Mouse (Mus musculus) cerebellum, adult 9-10 months (tissue): ENCODE results near the gene Gorasp1.

Source experiments
- DNase-seq: peaks from one replicate; pipeline ENCODE4 v3.0.0; 2022

Gene Gorasp1

DNA sequence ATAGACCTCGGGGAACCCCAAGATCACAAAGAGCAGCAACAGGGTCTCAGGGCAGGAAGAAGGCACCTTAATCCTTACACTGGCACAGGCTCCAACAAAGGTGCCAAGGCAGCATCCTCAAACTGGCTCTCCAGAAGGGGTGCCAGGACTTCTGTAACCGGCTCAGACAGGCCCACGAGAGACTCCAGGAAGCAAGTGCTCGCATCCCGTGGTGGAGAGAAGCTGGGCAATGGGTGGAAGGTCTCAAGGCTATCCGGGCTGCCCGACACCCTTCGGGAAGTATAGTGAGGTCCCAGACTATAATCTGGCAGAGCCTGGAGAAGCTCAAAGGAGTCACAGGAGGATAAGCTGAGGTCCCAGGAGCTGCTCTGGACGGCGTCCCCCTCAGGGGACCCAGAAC is 34.8 kb upstream of the Gorasp1 start:
- DNase-seq: peak; percentile 59

DNA sequence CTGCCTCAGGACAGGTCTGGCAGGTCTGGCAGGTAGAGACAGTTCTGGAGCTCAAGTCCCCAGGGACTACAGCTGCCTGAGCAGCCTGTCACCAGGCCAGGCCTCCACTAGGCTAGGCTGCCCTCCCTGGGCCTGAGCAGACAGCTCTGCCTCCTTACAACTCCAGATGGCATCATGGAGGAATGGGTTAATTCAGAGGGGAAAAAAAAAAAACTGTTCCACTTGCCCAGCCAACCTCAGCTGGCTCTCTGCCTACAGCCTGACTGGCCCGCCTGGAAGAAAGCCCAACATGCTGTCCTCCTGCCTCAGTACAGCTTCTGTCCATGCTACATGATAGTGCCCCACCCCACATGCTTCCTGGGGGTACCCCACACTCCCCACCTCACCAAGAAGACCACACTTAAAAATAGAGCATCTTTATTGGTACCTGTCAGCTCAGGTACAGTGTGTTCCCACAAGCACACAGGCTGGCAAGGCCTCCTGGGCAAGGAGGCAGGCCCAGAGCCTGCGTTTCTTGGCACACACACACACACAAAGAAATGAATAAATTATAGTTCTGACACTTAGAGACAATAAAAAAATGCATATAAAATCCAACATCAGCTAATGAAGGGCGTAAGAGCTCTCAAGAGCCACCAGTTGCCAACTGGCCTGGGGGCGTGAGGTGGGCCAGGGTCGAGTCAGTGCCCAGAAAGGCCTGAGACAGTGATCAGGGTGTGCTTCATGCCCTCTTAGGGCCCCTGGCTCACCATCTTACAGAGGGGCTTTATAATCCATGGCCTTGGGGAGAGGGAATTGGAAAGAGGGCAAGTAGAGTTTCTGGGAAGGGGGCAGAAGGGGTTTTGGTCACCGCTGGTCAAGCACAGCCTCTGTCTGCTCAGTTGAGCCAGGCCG is 33.6 kb upstream of the Gorasp1 start:
- peak; percentile 89 for DNase-seq

DNA sequence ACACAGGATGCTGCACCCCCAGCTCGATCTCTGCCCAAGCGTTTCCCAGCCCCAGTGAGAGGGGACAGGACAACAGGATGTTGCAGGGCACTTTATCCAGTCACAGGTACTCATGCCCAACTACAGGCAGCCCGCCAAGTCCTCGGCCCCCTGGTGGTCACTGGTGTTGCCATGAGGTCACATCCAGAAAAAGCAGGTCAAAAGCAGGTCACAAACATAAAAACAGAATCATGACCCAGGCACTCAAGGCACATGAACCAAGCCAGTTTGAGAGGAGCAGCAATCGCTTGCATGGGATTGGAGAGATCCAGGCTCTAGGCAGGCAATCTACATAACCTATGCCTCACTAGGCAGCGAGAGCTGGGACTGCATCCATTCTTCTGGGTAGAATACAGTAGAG is 32.9 kb upstream of the Gorasp1 start:
- peak; percentile 80 for DNase-seq

DNA sequence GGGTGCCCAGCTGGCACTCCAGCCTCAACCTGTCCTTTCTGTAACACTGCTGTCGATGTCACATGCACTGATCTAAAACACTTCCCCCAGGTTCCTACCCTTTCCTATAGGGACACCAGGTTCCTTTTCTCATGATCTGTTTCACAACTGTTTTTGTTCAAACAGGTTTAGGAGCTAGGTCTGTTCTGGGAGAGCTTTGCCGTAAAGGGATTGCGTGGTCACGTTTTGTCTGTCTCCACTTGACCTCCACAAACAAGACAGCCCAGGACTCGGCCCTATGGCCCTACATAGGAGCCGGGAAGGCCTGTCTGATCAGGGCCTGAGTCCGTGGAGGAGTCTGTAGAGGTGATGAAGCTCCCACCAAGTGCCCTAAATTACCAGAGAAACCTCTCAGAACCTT is 32.4 kb upstream of the Gorasp1 start:
- no peak for DNase-seq

DNA sequence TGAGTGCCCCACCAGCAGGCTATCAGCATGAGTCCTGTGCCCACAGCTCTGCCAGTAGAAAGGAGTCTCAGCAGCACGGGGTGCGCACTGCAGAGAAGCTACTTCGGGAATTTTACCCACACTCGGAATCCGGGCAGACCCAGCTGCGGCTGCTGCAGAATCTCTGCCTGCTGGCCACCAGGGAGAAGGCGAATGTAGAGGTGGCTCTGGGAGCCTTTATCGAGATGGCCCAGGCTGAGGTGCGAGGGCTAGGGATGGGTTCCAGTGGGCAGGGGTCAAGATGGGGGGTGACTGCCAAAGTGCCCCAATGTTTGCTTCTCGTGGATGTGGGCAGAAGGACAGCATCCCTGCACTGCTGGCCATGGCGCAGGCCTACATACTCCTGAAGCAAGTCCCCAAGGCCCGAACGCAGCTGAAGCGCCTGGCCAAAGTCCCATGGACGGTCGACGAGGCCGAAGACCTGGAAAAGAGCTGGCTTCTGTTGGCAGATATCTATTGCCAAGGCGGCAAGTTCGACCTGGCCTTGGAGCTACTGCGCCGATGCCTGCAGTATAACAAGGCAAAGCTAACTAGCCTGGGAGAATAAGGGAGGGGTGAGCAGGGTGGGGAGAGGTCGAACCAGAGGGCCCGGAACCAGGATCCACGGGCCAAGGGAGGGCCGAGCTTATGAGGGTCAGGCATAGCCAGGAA is 29.0 kb upstream of the Gorasp1 start:
- no peak for DNase-seq

DNA sequence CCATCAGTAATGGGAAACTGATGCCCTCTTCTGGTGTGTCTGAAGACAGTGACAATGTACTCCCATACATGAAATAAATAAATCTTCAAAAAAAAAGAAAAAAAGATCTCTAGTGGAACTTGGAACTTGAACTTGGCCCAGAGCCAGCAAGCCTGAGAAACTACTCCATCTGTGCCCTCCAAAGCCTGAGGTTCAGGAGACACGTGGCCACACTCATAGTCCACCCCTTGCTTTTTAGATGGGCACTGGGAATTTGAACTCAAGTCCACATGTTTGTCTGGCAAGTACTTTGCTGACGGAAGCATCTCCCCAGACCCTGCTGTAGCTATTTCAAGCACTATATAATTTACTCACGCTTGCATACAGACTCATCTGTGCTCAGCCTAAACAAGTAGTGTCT is 27.8 kb upstream of the Gorasp1 start:
- DNase-seq: no peak

DNA sequence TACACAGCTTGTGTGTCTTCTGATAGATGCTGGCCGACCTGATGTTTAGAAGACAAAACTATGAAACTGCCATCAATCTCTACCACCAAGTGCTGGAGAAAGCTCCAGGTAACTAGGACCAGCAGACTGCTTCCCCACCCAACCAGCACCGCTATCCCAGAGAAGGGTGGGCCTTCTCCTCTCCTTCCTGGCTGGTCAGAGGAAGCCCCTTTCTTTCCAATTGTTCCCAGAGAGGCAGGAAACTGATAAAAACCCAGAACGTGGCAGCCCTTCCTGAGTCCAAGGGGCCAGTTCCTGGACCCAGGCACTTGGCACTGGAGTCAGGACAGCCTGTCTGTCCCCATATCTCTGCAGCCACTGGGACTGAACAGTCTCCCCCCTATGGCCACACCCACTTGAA is 26.8 kb upstream of the Gorasp1 start:
- no peak for DNase-seq

DNA sequence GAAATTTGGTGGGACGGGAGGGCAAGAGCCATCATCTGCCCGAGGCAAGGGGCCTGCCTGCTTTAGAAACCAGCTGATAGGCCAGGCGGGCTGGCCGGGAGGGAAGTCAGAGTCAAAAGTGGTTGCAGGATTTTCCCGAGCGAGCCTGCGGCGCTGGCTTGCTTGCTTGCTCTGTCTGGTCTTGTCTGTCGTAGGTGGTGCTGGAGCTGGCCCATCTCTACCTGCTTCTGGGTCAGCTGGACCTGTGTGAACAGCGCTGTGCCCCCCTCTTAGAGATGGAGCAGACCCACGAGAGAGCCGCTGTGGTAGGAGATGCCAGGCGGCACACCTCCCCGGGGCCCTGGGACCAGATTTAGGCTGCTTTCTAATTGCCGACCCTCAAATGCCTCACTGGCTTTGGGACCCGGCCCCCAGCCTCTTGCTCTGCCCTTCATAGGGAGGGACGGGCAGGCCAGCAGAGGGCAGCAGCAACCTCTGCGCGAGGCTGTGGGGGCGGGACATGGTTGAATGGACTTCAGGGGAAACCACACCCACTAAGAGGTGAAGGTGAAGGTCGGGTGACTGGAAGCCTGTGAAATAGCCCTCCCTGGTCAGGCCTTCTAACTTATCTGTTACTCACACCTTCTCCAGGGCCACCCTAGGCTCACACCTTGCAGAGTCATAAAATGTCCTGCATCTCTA is 25.8 kb upstream of the Gorasp1 start:
- no peak for DNase-seq

DNA sequence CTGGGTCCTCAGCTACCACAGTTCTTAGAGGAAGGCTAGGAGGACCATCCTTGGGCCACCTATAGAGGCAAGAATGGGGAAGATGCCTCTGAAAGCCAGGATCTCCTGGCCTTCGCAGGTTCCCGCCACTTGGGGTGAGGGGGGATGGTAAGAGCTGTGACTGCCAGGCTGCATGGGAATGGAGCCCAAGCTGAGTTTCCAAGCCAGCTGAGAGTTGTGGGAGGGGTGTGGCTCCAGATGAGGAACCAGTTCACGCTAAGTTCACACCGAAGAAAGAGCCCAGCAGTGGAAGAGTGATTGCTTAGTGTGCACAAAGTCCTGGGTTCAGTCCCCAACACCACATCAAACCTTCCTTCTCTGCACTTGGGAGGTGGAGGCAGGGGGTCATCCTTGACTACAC is 24.9 kb upstream of the Gorasp1 start:
- DNase-seq: no peak

DNA sequence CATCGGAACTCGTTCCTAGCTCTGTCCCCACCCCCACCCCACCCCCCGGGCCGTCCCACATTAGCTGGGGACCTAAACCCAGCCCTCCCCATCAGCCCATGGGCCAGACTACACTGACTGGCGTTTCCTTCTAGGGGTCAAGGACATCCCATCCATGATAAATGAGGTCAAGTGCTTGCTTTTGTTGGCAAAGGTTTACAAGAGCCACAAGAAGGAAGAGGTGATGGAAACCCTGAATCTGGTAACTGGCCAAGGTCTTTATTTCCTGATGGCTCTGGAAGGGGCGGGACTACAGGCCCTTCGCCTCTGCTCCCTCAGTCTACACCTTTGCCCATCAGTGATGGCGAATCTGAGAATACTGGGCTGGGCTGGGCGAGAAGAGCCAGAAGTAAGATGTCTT is 21.5 kb upstream of the Gorasp1 start:
- no peak for DNase-seq

DNA sequence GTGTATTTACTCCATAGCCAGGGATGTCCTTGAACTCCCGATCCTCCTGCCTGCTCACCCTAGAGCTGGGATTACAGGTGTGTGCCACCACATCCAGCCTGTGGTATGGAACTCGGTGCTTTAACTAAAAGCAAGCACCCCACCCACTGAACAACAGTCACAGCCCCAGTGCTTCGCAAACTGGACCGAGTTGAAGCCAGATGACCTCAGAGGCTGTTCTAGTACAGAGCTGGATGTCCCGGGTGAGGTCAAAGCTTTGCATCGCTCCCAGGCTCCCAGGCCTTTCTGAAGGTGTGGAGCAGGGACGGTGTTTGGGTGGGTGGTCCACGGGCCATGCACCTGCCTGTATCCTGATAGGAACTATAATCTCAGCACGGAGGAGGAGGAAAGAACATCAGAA is 14.0 kb upstream of the Gorasp1 start:
- no peak for DNase-seq

DNA sequence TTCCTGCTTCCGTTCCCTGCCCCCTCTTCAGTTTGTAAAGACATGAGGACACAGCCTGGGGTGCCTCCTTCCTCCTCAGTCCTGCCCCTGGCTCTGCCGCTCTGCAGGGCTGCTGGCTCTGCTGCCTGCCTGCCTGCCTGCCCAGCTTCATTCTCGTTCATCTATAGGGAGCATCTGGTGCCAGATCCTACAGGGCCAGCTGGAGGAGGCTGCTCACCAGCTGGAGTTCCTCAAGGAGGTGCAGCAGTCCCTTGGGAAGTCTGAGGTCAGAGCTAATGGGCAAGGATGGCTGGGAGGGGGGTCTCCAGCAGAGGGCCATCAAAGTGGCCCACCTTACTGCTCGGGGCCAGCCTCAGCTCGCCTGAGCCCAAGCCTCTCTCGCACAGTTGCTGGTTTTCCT is 13.1 kb upstream of the Gorasp1 start:
- no peak for DNase-seq

DNA sequence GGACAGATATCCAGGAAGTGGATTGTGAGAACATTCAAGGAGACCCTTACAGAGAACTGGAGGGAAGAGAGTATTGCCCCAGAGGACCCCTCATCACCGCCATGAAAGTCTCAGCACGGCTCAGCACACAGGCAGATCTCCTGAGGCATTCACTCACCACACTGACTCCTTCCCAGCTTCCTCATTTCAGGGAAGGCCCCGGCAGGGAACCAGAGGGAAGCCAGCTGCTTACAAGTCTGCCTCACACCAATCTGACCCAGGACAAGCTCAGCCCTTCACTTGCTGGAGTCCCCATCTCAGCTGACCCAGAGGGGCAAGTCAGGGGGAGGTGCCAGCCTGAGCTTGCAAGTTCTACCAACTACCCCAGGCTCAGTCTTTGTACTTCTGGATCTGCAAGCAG is 11.4 kb upstream of the Gorasp1 start:
- DNase-seq: no peak

DNA sequence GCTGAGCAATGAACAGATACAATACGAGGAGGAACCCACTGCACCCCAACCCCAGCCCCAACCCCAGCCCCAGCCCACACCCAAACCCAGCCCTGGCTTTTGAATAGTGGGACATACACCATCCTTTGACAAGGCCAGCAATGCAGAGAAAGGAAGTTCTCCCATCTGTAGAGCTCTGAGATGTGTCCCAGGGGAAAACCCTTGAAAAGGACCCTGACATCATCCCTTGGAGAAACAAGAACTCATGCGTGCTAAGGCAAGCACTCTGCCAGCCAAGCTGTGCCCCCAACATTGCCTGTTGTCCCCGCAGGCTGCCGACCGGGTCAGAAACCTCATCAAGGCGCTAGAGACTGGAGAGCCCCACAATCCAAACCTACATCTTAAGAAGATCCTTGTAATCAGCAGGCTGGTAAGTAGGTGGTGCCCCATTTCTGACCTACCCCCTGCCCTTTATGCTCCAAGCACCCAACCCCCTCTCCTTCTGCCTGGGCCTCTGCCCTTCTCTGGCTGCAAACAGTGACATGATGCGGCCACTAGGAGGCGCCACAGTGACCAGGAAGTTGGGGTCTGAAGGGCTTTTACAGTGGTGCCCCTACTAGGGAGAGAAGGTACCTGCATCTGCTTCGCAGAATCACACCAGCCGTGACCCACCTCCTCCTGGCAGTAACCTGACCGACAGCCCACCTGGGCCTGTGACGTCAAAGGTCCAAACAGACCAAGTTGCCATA is 8.0 kb upstream of the Gorasp1 start:
- DNase-seq: no peak

DNA sequence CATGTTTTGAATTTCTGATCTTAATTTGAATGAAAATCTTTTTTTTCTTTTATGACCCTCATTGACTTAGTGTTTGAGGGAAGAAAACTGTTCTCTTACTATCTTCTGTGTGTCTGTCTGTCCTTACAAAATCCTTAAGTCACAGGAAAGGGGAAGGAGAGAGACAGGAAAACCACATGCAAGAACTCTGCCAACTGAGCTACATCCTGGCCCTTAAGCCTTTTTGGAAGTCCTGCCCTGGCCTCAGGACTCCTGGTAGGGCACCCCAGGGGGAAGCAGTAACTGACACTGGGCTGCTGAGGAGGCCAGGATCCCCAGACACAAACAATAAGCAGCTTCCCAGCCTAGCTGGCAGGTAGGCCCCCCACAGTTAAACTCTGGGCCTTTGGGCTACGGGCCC is 6.0 kb upstream of the Gorasp1 start:
- no peak for DNase-seq

DNA sequence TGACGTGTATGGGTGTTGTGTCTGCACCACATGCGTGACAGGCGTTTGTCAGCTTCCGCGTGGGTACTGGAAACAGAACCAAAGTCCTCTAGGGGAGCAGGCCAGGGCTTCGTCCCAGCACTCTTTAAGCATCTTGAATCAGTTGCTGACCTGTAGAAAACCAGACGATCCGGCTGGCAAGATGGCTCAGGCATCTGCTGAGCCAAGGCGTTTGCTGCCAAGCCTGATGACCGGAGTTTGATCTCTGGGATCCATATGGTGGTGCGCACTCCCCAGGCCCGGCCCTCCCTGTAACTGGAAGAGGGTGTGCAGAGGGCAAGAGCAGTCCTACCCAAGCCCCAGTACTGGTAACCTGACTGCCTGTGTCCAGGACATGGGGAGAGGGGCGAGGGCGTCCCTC is 4.5 kb upstream of the Gorasp1 start:
- DNase-seq: no peak

DNA sequence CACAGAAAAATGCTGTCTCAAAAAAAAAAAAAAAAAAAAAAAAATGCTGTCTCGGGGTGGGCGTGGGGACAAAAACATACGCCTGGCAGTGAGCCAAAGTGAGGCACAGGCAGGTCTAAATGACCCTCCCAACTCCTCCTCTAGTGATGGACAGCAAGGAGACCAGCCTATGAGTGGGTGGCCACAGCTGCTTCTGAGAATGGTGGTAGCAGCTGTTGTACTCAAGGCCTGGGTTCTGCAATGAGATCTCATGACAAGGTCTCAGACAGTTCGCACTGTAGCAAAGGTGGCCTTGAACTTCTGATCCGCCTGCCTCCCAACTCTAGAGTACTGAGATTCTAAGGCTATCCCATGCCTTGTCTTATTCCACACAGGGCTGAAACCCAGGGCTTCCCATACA is 4.0 kb upstream of the Gorasp1 start:
- no peak for DNase-seq

DNA sequence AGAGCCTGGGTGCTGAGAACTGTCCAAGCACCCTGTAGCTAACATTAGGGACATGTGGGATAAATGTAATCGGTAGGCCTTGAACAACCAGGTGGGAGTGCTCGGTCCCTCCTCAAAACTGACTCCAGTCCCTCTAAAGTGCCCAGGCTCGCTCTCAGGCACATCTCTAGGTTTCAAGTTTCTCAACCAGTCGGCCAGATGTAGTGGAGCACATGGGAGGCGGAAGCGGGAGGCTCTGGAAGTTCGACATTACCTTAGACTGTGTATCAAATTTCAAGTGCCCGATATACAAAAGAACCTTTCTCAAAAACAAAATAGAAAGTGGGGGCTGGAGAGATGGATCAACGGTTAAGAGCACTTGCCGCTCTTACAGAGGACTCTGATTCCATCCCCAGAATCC is 2.3 kb upstream of the Gorasp1 start:
- DNase-seq: no peak

DNA sequence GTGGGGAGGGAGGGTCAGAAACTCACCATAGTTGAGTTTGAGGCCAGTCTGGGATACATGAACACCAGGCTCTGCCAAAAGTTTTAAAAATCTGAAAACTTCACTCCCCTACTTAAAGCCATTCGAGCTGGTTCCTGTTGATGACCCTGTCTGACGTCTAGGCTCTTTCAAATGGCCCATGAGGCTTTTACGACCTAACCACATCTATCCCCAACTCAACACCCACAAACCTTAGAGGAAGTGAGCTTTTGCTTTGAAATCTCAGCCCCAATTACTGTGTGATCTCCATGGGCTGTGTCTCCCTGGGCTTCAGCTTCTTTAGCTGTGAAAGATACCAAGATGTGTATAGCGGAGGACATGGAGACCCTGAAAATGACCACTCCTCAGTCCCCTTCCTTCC is 1.1 kb upstream of the Gorasp1 start:
- no peak for DNase-seq

DNA sequence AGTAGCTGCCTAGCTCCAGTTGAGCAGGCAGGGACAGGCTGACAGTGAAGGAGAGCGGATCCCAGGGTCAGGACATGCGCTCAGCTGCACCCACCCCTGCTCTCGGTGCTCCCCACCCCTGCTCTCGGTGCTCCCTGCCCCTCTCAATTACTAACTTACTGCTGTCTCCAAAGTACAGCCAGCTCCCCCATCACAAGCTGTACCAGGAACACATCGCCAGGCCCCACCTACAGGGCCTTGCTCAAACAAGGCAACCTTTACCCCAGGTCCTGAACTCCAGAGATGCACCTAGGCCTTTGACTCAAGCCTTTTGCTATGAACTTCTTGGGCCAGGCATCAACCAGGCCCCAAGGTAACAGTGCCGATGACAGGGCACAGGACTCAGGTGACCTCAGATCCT is 3.7 kb downstream of the Gorasp1 start:
- DNase-seq: no peak

DNA sequence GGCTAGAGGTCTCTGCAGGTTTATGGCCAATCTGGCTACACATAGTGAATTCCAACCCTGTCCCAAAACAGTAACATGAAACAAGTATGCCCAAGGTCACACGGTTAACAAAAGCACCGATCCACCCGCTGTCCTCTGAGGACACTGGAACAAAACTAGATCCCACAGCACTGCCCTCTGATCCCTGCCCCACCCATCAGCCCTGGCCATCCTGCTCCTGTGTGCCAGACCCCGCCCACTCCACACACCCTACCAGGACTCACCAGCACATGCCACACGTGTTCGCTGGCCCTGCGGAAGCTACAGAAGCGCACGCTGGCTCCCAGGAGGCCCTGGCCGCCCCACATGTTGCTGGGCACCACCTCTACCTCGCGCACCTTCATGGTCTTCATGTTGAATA is 5.0 kb downstream of the Gorasp1 start:
- no peak for DNase-seq

DNA sequence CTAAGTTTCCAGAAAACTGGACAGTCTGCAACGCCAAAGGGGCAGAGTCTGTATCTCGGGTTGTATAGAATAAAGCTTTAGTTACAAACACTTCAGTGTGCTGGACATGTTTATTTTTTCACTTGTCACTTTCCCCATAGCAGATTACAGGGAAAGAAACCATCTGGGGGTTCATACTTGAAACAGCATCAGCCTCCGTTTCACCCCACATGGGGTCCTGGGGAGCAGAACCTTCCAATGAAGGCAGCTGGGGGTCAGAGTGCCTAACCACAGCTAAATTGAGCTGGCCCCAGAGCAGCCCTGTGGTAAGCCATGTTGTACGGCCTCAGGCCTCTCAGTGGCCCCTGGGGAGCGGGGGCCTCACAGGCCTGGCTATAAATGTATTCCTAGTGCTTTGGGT is 10.9 kb downstream of the Gorasp1 start:
- DNase-seq: no peak

DNA sequence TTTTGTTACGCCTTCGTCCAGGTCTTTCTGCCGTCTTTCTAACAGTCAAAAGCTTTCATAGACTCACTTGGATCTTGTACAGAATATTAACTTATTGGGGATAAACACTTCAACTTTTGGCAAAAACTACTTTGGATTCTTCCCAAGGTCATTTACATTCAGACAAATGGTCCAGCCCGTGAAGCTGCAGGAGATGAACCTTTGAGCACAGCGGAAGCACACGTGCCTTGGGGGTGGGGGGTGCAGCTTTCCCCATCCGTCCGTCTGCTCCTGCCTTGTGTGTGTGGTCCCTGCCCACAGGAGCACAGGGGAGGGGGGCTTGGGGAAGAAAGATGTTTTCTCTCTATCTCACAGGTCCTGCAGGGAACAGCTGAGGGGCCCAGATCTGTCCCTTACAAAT is 11.6 kb downstream of the Gorasp1 start:
- DNase-seq: no peak
